Mouse (Mus musculus) urinary bladder, postnatal 14 days (tissue): ENCODE data around the gene Mms19.

Source experiments
- DNase-seq: peaks from one replicate; pipeline ENCODE4 v3.0.0; 2021; ENCODE audit warnings: low spot score

The Mms19 gene

DNA sequence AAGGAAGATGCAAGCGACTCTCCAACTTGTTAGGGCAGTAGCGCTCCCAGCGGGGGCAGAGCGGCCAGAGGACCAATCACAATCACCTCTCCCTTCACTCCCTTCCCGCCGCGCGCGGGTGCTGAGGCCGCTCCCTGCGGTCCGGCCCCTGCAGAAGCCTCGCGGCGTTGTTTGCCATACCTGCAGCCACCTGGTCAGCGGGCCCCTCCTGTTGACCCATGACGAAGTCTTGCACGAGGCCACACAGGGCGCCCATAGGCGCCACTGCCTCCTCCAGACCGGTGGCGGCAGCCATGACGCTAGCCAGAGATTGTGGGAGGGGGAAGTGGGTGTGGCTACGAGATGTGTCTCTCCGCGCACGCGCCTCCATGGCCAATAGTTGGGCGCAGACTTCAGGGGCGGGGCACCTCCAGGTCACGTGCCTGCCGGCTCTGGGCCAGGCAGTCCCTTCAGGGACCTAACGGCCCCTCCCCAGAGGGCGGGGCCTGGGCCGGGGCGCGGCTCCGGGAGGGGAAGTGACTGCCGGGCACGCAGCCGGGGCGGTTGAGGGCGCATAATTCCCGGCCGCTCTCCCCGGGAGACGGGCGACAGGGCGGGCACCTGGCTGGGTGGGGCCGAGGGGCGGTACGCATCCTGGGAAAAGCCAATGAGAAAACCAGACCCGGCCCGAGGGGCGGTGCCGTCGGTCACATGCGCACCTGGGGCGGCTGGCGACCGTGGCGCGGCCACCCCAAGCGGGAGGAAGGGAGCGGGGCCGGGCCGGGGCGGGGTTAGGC lies at the start of gene Mms19:
TSS of gene Mms19 (minus strand) at position 339 of the 776 bp plus-strand sequence.
- DNase-seq: peak; percentile 99

- DNase-seq: peak; percentile 82
These were observed 45.2 kb upstream of the Mms19 start for GRCm38 (mm10) chr19:42026158-42026557.

GRCm38 (mm10) chr19:42022542-42022848 lies 41.5 kb upstream of the Mms19 start:
- DNase-seq: peak; percentile 41

DNA sequence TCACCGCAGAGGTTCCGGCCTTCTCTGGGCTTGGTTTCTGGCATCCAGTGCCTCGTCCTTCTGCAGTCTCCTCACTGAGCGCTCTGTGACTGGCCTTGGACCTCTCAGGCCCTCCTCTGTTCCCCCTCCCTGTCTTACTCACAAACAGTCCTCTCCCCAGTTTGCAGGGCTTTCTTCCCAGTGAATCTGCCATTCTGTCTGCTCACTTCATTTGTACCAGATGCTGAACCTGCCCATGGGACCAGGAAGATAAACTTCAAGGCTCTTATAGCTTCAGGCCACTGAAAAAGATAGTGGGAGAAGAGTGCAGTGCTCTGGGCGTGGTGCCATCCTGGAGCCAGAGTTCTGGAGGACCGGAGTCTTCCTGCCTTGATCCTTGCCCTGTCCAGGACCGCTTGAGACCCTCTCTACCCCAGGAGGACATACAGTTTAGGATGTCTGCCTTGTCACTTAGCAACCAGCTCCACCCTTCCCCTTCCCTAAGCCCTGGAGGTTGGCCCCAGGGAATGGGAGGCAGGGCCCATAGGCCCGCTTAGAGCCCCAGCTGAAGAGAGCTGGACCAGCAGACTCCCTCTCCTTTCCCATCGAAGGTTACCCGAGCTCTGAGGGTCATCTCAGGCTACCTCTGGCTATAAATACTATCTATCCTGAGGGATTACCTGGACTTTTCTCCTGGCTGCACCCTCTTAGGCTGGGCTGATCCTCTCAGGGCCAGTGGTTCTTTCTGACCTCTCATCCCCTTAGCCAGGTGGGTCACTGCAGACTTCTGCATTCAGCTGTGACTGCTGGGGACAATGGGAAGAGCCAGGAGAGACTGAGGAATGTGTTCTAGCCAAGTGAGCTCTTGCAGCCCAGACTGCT lies 41.0 kb upstream of the Mms19 start:
- no peak for DNase-seq

DNA sequence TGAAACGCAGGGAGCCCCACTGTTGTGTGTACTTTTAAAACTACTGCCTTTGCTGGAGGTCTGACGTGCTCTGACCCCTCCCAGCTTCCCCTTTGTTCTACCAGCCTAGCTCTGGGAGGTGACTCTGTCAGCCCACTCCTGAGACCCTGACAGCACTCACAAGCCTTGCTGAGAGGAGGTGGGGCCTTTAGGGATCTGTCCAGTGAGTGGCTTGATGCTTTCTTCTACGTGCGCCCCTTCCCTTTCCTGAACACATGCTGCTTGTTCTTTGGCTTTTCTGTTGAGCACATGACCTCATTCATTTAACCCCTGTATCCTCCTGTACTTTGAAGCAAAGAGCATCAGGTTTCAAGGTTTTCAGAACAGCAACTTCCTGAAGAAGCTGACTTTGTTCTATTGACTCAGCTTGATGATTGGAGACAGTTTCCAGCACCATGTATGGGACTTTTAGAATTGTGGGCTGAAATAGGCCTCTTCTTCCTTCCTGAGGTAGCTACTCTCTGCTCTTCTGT lies 38.1 kb upstream of the Mms19 start:
- DNase-seq: no peak

- peak; percentile 81 for DNase-seq
These were observed 36.7 kb upstream of the Mms19 start for GRCm38 (mm10) chr19:42017399-42018247.

GRCm38 (mm10) chr19:42016840-42017239 lies 35.9 kb upstream of the Mms19 start:
- DNase-seq: peak; percentile 48

DNA sequence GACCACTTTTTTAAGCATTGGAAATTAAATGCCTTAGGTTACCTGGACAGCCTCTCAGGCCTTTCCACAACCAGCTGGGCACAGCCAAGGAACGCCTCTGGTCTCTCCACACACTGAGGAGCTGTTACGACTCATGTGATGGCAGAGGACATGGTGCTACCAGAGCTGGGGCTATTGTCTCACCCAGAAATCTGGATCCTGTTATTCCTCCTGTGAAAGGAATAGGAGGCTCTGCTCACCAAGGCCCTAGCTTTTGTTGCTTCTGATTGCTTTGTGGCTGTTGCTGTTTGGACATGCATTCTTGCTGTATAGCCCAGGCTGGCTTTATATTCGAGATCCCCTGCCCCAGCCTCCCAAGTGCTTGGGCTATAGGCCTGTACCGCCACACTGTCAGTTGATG lies 35.3 kb upstream of the Mms19 start:
- DNase-seq: no peak

DNA sequence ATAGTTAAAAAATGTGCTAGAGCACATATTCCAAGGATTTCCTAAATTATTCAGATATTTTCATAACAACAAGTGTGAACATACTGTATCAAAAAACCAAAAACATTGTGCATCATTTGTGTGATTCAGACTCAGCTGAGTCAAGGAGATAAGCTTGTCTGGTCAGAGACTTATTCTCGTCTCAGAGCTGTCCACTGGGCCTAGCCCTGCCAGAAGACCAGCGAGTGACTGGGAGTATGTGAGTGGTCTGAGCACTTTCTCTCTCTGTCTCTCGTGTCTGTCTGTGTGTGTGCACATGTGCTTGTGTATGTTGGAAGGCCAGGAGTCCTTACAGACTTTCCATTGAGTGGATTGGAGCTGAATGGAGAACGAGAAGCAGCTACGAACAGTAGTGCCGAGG lies 34.0 kb upstream of the Mms19 start:
- no peak for DNase-seq

DNA sequence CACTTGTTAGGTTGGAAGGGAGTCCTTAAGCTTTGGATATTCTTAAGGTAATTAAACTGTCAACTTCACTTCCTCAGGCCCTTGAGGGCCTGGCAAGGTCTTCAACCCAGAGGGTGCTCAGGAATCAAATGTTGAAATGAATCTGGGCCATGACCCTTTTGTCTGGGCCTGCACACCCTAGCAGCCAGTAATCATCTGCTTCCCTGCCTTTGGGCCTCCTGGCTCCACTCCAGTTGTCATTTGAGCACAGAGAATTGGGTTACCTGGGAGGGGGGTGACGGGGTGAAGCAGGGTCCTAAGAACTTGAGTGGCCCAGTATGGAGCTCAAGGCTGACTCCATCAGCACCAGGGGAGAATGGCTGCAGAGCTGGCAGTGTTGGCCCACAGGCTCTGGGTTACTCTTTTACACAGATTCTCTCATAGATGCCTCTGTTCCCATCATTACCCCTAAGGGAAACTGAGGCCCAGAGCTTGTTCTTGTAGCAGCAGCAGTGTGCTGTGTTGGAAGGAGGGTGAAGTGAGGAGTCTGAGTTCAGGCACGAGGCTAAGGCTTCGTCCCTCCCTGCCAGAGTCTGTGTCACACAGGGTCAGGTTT lies 33.4 kb upstream of the Mms19 start:
- DNase-seq: no peak

GRCm38 (mm10) chr19:42011123-42011522 lies 30.2 kb upstream of the Mms19 start:
- DNase-seq: no peak

DNA sequence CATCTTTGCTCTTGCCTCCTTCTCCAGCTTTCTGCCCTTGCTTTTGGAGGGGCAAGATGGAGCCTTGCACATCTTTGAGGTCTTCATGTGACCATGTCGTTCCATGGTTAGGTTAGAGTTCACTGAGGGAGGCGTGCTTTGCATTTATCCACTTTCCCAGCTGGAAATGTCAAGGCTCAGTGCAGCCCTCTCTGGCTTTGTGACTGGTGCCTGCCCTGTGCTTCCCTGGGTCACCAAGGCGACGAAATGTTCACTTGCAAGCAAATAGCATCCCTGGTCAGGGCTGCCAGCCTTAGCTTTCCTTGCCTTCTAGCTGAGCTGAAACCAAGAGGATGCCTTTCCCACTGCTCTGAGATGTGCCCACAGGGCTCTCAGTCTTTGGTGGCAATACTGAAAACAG lies 29.5 kb upstream of the Mms19 start:
- DNase-seq: no peak

GRCm38 (mm10) chr19:42009067-42009466 lies 28.1 kb upstream of the Mms19 start:
- no peak for DNase-seq

GRCm38 (mm10) chr19:42008586-42008985 lies 27.6 kb upstream of the Mms19 start:
- no peak for DNase-seq

DNA sequence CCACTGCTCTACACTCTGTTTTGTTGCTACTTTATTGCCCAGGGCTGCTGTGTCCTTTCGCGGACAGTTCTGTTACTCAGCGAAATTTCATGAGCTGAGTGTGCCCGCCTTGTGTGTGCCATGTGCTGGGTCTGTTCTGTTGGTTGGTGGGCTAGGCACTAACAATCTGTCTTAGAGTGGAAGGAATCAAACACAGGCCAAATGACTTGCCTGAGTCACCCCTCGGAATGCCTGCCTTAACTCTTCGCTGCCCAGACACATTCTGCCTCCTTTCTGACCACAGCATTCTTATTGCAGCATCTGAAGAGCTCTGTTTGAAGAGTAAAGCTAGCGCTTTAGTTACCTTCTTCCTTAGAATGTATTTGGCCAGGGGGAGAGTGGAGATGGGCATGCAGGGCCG lies 25.6 kb upstream of the Mms19 start:
- DNase-seq: no peak

DNA sequence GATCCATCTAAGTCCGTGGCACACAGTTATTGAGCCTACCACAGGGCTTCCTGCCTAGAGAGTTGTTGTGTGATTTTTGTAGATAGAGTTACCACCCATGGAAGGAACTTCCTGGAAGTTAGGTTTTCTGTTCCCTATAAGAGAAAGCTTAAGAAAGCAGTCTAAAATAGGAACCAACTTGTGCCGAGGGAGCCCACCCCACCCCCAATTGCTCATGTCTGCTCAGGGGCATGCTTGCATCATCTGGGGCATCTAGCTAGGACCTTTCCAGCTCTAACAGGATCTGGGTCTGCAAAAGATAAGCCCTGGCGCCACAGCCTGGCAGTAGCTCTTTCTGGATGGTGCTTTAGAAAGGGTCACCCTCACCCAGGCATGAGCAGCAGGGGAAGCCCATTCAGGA lies 24.7 kb upstream of the Mms19 start:
- no peak for DNase-seq

- DNase-seq: no peak
These were observed 23.3 kb upstream of the Mms19 start for GRCm38 (mm10) chr19:42004258-42004657.

DNA sequence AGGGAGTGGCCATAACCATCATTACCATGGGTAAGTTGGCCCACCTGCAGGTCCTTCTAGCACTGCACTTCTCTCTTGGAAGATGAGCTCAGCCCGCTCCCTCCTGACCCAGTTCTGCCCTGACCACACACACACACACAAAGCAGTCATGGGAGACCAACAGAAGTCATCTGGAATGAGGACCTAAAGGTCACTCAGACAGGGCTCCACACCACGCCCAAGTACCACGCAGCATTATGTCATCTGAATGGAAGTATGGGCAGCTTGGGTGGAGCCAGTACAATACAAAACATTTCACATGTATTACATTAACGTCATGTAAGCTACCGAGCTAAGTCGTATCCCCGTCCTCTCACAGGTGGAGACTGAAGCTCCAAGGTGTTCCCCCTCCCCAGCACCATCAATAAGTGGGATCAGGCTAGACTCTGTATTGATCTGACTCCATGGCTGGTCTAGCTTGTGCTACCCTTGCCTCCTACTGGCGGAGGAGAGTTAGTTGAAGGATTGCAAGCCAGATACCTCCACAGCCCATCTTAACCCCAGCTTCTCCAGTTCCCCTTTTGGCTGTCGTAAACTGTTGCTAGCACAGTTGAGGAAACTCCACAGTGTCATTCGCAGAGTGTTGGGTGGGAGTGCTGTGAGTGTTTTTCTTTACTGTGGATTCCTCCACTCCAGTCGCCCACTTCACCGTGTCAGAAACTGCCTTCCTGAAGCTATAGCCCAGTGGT lies 20.5 kb upstream of the Mms19 start:
- DNase-seq: no peak

DNA sequence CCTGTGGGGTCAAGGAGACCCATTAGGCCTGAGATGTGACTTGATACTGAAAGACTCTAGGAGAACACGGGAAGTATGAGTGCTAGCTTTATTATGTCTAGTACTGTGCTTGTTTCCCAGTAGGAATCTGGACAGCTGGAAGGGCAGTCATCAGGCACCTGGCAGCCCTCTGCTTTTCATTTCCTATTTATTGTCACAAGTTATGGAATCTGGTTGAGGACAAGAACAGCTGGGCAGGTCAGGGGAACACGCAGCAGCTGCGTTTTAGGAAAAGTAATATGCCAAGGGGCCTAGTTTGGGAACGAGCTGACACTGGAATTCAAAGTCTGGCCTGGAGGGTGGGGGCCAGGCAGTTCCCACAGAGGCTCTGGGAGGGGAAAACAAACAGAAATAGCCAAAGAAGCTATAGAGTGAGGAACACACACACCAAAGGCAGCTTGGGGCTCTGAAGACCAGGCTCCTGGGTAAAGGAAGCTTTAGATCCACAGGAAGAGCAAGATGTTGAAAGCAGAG lies 19.5 kb upstream of the Mms19 start:
- DNase-seq: no peak

DNA sequence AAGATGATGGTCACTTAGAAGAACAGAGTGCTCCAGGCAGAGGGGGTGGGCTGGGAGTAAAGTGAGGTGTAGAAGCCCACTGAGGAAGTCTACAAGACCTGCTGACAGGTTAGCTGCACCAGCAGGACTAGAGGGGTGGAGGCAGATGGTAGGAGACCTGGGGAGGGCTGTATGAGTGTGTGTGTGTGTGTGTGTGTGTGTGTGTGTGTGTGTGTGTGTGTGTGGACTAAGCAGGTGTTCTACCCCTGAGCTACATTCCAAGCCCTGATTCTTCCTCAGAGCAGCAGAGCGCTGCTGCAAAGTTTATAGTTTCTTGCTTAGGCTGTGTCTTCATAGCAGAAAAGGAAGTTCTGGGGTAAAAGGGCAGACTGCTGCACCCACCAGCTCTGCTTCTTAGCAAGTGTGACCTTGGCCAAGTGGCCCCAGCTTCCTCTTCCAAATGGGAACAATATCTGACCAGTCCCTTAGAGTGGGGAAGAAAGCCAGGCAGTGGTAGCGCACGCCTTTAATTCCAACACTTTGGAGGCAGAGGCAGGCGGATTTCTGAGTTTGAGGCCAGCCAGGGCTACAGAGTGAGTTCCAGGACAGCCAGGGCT lies 18.8 kb upstream of the Mms19 start:
- no peak for DNase-seq
